In genomic region chr12:112143833-112144201, GRCm38 (mm10) we compare ENCODE assay signal across 8 mouse cellular contexts. TPM values are rescaled to one million over a fixed set of nuclear protein-coding genes. Genes with fewer than 3 reads are reported as not detected.
DNase-seq lines count a peak whose midpoint lies in the region; ATAC-seq lines count a peak whose summit lies in the region.

No protein-coding gene starts in this region.

- peak; percentile 37 for DNase-seq in embryo, embryonic 10.5 days (ENCODE audit: low spot score)
- no peak for DNase-seq in embryo, embryonic 11 days
- DNase-seq in thymus, postnatal 4 days: peak; percentile 39
- no peak for DNase-seq in thymus, adult 18-20 months
- DNase-seq in spleen, adult 12 weeks (ENCODE audit: low spot score): no peak
- no peak for DNase-seq in gastrocnemius, postnatal 14 days
- DNase-seq in layer of hippocampus, adult 9-11 months: no peak

- no peaks in the 10 kb centered on the region for H3K9me3 ChIP-seq in liver, embryonic 16.5 days (replicated peaks; ENCODE audit: control insufficient read depth, low read length)

- H3K27ac ChIP-seq in liver, embryonic 16.5 days (ENCODE audit: low read length): no peak overlapping the region

- intact Hi-C loops in gastrocnemius, postnatal 14 days (cut with DNase I; ENCODE audit: low total_unique reads): loop anchor here (2.0 kb wide), 1 partner anchor 401 kb away; no protein-coding TSS in a partner anchor

- no peaks in the 10 kb centered on the region for H3K36me3 ChIP-seq in liver, embryonic 16.5 days (ENCODE audit: control insufficient read depth, insufficient read depth)

- peak overlapping the region; percentile 24; the same call in 1 of the 2 replicates for H3K4me2 ChIP-seq in liver, embryonic 16.5 days (ENCODE audit: low read depth, low read length)

- H3K4me3 ChIP-seq in liver, embryonic 16.5 days (ENCODE audit: low read depth, low read length): no peak overlapping the region

- H3K27me3 ChIP-seq in liver, embryonic 16.5 days (ENCODE audit: control insufficient read depth, insufficient read depth, low read depth, low read length): peaks cover 71% of the 10 kb centered on the region

- no peak for ATAC-seq in liver, embryonic 16.5 days (ENCODE audit: low read depth)

- no peak overlapping the region for H3K9ac ChIP-seq in liver, embryonic 16.5 days (ENCODE audit: low read depth, low read length)

- under 1% methylated on average over 46 of the region's 52 CpGs for WGBS in liver, embryonic 16.5 days (ENCODE audit: insufficient replicate concordance)

- H3K4me1 ChIP-seq in liver, embryonic 16.5 days (ENCODE audit: control insufficient read depth, low read depth, low read length): peaks cover 6% of the 10 kb centered on the region

RNA-seq across cellular contexts. Expression of gene Kif26a, which starts 2.2 kb away (rescaled TPM):
- 0.21 and 0.27 TPM in 2 replicates for polyA plus RNA-seq in liver, embryonic 16.5 days (2015; fragmentation: Nextera tagmentation; extraction: Ambion mirVana)
- 1 to 10 TPM; 8.2 to 8.6 TPM for total RNA-seq in gastrocnemius, postnatal 14 days (2021)

RNA-seq across cellular contexts. Expression of gene Aspg, which starts 37.3 kb away (rescaled TPM):
- 0.28 and 0.30 TPM in 2 replicates for polyA plus RNA-seq in liver, embryonic 16.5 days (2015; fragmentation: Nextera tagmentation; extraction: Ambion mirVana)
- not detected for total RNA-seq in gastrocnemius, postnatal 14 days (2021)

Comparison
In these comparisons a context has a peak if more than half of its experiments do, and no peak if none do; other contexts are left out.
1. DNase-seq: peak in embryo, embryonic 10.5 days (single experiment) and thymus, postnatal 4 days (single experiment); none in embryo, embryonic 11 days (single experiment), thymus, adult 18-20 months (0 of 2), spleen, adult 12 weeks (single experiment), gastrocnemius, postnatal 14 days (single experiment) and layer of hippocampus, adult 9-11 months (single experiment).